Mouse (Mus musculus) olfactory bulb, adult 2 months (tissue): Measurements from ENCODE around the gene Map7.

Source experiments
- CTCF ChIP-seq: fragments of 200-500 bp; IDR thresholded peaks from 2 replicates; pipeline ENCODE4 v1.5.1; 2012; ENCODE audit warnings: low read depth, mild to moderate bottlenecking, low read length, moderate library complexity; ENCODE audit not compliant: insufficient read depth
- POLR2A ChIP-seq: fragments of 200-500 bp; IDR thresholded peaks from 2 replicates; pipeline ENCODE4 v1.6.1; 2012; ENCODE audit warnings: mild to moderate bottlenecking, low read depth, low read length, moderate library complexity; ENCODE audit not compliant: insufficient read depth

- no peak for TF ChIP-seq CTCF
- TF ChIP-seq POLR2A = no peak
Observed at GRCm38 (mm10) chr10:20226728-20227127, 78.5 kb downstream of the Map7 start.
